Mouse (Mus musculus) cortical plate, adult 2 months (tissue): ENCODE measurements around the gene Aoc3.

Experiments used
- CTCF ChIP-seq: fragments of 200-500 bp; IDR thresholded peaks from 2 replicates; pipeline ENCODE4 v1.5.1; 2011; ENCODE audit warnings: mild to moderate bottlenecking, control low read depth, low read length; ENCODE audit not compliant: insufficient read depth; ENCODE audit errors: extremely low read depth
- POLR2A ChIP-seq: fragments of 200-500 bp; IDR thresholded peaks from 2 replicates; pipeline ENCODE4 v1.6.1; 2011; ENCODE audit warnings: mild to moderate bottlenecking, low read length, control low read depth; ENCODE audit not compliant: insufficient read depth; ENCODE audit errors: extremely low read depth

GRCm38 (mm10) chr11:101302004-101302798 is 28.2 kb upstream of the Aoc3 start, which contains the start of gene Becn1:
- TF ChIP-seq POLR2A (peak; percentile 72), CTCF (peak; percentile 80)
